Mouse (Mus musculus): ENCODE results near the gene Hmx1.
A peak's percentile ranks its signal among the peaks of the same experiment; 100 is the strongest.

Hmx1 gene

DNA sequence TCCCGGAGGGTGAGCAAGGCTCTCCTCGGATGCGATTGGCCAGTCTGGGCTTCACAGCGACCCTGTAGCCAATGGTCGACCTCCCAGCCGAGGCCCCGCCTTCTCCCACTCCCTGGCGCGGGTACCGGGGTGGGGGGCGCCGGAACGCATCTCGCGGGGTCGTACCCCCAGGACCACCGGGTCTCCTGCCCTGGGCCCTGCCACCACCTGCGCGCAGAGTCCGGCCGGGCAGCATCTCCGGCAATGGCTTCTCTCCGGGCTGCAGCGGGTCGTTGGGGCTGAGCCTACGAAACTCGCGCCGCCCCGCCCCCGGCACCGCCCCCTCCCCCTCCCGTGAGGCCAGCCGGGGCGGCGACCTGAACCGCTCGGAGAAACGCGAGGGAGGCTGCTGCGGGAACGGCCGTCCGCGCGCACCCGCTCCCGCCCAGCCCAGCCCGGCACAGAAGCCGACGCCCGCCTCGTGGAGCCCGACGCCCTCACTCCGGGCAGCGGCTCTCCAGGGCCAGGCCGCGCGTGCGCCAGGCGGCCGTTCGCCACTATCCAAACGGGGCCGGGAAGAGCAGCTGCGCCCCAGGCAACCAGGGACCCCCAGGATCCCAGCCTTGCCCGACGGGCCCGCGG is at the start of gene Hmx1:
Hmx1 (plus strand) TSS at position 618 of the 621 bp plus-strand sequence.
- DNase-seq: peak; percentile 51

- DNase-seq: no peak
These were observed 43.8 kb upstream of the Hmx1 start for GRCm38 (mm10) chr5:35345084-35345483.

- peak; percentile 61 for DNase-seq
These were observed 40.1 kb upstream of the Hmx1 start for GRCm38 (mm10) chr5:35348794-35349193.

- peak; percentile 59 for DNase-seq
These were observed 31.1 kb upstream of the Hmx1 start for GRCm38 (mm10) chr5:35357544-35358440.

- peak; percentile 89 for DNase-seq
These were observed 27.2 kb upstream of the Hmx1 start for GRCm38 (mm10) chr5:35361570-35362284.

DNA sequence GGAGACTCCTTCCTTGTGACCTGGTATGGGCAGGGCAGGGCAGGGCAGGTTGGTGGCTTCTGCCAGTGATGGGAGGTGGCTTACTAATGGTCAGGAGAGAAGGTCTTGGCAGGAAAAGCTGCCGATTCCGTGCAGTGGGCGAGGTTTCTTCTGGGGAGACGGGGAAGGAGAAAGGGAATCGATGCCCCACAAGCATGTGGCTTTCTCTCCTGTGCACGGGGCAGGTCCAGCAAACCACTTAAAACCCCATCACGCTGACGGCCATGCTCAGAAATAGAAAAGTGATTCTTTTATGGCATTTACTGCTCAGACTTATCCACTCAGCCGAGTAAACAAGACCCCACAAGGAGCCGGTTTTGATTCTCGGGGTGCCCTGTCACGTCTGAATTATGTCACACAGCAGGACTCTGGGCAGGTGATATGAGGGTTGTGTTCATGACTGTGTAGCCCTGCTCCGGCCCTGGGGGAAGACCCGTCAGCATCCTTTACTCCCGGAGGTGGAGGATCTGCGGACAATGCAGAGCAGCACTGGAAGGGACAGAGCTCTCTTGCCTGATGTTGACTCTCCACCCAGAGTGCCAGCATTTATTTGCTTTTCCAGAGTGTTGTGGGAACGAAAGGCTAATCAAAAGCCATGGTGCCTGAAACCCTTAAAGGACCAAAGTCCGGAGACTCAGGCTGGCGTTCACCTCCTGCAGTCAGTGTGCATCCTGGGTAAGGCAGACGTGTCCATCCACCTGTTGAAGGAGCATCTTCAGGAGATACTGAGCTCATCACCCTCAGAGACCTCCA is 22.5 kb upstream of the Hmx1 start:
- DNase-seq: no peak

GRCm38 (mm10) chr5:35368916-35369315 is 20.0 kb upstream of the Hmx1 start:
- DNase-seq: no peak

DNA sequence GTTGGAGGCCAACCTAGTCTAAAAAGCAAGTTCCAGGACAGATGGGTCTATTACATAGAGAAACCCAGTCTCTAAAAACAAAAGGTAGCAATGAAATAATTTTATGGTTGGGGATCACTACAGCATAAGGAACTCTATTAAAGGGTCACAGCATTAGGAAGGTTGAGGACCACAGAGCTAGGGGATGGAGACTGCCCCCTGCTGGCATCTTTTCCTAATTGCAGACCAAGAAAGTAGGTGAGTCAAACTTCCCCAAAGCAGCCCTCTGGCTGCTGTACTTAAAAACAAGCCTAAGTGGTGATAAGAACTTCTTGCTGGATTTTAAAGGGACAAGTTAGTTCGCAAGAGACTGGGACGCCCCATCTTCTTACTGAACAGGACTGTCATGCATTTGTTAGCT is 9.8 kb upstream of the Hmx1 start:
- DNase-seq: no peak

DNA sequence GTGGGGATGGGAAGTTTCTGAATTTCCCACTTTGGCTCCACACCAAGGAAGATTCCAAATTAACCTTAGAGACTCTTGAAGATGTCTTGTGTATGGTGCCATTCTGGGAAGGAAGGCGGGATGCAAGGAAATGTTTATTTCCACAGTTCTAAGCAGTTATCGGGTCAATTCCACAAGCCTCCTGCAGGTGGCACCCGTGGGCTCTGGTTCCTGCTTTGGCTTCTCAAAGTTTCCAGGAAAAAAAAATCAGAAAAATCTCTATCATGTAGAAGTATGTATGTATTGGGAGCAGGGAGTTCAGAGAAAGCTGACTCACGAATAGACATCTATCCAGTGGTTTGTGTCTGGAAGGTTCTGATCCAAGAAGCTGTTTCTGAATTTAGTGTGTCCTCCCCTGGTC is 9.1 kb upstream of the Hmx1 start:
- DNase-seq: peak; percentile 26

DNA sequence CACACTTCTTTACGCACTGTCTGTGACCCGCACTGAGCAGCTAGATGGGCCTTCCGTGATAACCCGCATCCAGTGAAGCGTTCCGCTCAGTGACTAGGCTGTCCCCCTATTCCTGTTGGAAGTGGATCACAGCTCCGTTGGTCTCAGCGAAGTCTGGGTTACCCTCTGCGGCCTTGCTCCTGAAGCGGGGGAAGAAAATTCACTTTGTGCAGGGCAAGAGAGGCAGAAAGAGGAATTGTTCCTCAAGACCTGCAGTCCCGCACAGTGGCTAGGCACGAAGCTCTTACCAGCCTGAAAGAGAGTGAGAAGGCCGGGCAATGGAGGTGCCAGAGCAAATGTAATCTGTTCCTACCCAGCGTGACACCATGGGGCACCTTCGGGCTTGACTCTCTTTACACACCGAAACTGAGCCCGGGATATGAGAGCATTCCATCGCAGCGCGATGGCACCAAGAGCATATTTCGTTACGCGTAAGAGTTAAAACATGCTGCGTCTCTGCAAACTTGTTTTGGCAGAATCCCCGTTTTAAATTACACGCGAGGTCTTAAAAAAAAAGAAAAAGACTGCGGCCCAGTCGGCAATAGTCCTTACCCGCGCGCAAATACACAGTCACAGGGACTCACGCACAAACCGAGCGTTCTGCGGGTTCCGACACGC is 946 bp upstream of the Hmx1 start:
- no peak for DNase-seq

DNA sequence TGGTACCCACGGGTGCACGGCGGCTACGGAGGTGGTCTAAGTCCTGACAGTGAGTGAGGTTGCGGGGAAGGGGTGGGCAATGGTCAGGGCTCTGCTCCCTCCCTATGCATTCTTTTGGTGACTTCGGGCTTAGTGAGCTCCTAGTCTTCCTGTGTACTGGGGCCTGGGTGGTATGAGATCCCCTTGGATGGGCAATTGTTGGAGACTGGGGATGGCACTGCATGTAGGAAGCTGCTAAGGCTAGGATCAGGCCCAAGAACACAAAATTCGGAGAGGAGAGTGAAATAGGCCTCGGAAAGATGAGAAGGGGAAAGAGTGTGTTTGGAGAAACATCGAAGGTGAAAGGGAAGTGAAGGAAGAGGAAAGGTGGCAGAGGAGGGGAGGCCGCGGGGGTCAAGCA is 533 bp downstream of the Hmx1 start:
- DNase-seq: no peak

- DNase-seq: no peak
These were observed 1.0 kb downstream of the Hmx1 start for GRCm38 (mm10) chr5:35389915-35390314.

DNA sequence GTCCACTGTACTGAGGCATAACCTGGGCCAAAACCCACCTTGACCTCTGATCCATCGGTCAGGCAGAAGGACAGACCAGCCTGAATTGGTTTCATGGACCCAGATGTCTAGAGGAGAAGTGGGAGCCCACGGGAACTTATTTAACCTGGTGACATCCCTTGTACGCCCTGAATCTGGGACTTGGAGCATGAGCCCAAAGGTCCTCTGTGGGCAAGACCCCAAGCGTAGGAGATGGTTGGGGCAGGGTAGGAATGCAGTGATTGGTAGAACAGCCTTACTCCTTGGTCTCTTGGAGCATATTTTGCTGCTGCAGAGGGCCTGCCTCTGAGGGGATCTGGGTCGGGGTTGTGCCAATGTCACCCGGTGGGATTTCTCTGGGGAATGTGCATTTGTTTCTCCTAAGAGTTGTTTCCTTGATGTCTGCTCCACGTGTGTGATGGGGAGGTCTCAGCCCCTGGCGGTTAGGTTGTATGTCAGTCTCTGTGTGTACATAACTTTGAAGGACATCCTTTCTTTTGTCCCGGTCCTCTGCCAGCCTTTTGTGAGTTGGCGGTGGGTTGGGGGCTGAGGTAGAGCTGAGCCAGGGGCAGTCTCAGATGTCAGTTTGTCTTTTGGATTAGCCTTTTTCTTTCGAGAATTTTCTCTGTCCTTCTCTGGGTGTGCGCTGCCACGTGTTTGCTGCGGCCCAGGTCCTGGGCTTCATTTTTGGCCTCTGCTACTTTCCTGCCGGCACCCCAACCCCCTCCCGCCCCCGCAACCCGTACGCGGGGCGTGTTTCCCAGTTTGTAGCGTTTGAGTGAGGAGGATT is 2.1 kb downstream of the Hmx1 start:
- DNase-seq: no peak

DNA sequence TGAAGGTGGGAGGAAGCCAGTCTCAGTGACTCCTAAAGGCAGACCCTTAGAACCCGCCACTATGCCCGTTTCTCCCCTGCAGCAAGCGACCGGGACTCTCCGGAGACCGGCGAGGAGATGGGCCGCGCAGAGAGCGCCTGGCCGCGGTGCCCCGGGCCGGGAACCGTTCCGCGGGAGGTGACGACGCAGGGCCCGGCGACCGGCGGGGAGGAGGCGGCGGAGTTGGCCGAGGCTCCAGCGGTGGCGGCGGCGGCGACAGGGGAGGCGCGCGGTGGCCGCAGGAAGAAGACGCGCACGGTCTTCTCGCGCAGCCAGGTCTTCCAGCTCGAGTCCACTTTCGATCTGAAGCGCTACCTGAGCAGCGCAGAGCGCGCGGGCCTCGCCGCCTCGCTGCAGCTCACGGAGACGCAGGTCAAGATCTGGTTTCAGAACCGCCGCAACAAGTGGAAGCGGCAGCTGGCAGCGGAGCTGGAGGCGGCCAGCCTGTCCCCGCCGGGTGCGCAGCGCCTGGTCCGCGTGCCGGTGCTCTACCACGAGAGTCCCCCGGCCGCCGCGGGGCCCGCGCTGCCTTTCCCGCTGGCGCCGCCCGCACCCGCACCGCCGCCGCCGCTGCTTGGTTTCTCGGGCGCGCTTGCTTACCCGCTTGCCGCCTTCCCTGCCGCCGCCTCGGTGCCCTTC is 2.9 kb downstream of the Hmx1 start:
- no peak for DNase-seq

DNA sequence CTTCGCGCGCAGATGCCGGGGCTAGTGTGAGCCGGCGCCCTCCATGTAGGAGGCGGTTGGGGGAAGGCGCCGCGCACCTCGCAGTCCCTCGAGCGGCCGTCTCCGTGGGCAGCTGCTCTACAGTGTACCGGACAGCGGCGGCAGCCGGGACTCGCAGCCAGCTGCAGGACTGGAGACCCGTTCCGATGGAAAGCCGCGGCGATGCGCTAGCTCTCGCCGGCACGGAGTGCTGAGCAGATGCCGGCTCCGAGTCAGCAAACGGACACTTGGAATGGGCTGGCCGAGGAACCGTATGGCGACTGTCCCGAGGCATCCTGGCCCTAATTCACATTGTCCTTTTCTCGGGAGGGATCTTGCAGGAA is 3.4 kb downstream of the Hmx1 start:
- no peak for DNase-seq

GRCm38 (mm10) chr5:35395566-35396440 is 6.9 kb downstream of the Hmx1 start:
- DNase-seq: no peak

DNA sequence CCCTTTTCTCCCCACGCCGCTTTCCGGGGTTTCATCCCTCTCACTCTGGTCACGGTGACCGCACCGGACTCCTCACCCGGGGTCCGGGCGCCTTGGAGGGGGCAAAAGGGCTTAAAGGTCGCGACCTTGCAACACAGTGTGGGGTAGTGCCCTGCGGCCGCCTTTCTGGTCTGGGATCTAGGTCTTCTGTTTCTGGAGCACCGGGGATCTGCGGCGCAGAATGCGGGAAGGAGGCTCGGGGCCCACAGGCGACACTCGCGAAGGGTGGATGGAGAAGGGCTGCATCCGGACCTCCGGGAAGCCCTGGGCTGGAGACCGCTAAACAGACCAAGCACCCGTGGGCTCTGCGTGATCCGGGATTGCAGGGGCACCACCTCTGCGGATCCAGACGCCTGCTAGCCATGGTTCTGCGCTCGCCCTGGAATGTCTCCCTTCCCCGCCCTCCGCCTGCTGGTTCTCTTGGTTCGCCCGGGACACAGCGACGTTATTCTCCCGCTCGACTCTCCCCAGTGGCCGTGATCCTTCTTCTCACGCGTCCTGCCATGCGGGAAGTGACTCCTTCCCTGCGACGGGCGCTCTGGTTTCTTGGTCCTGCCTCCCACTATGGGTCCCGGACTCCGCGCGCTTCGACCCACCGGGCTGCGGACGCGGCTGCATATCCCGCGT is 8.2 kb downstream of the Hmx1 start:
- DNase-seq: no peak

GRCm38 (mm10) chr5:35397642-35398309 is 8.9 kb downstream of the Hmx1 start:
- DNase-seq: no peak

All from liver (tissue).